Mouse (Mus musculus): ENCODE measurements at regions not wholly inside any gene's neighbourhood (a gene's known extent, or its start where the extent isn't known, plus 50 kb on each side); places are given as distances from the start of the nearest gene placed in this dataset.
A peak's percentile ranks its signal among the peaks of the same experiment; 100 is the strongest.

DNA sequence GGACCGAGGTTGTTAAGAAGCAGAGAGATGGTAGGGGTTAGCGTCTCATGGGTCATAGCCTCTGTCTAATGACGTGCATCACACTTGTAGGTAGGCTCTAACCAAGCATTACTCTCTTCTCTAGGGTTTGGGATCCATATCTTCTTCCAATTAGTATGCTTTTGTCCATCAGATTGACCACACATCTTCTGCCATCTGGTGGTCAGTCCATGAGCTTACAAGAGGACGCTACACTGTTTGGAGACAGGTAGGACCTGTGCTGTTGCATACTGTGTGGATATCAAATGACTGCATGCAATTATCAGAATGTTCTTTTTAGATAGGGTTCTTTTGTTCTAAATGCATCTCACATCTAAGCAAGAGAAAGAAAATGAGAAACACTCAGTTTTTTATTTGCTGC lies 54.6 kb upstream of the Nxph1 start:
- no peak overlapping the region for H3K4me2 ChIP-seq (replicated peaks; ENCODE audit: low read depth)
- H3K27me3 ChIP-seq (replicated peaks; ENCODE audit: control insufficient read depth, insufficient read depth, low read length) = no peaks in the 10 kb centered on the region
- H3K4me3 ChIP-seq (ENCODE audit: low read depth, low read length) = no peak overlapping the region
- WGBS = 67% methylated on average over 4 of the region's 4 CpGs
- TF ChIP-seq CTCF (IDR thresholded peaks at IDR 0.05; ENCODE audit: low read depth) = peak; percentile 54
- no peaks in the 10 kb centered on the region for H3K36me3 ChIP-seq (ENCODE audit: control insufficient read depth, insufficient read depth)
- H3K4me1 ChIP-seq (replicated peaks; ENCODE audit: control insufficient read depth, insufficient read depth, low read length) = no peaks in the 10 kb centered on the region
- ATAC-seq = no peak
- H3K9ac ChIP-seq (ENCODE audit: low read depth, low read length) = no peak overlapping the region
- no peaks in the 10 kb centered on the region for H3K9me3 ChIP-seq (ENCODE audit: control insufficient read depth)
- no peak overlapping the region for H3K27ac ChIP-seq (ENCODE audit: low read depth, low read length)

GRCm38 (mm10) chr6:8896097-8896496 lies 52.1 kb upstream of the Nxph1 start:
- no peak for ATAC-seq
- no peak overlapping the region for H3K4me2 ChIP-seq (replicated peaks; ENCODE audit: low read depth)
- WGBS = 86% methylated on average over 4 of the region's 4 CpGs
- H3K27ac ChIP-seq (ENCODE audit: low read depth, low read length) = no peak overlapping the region
- no peaks in the 10 kb centered on the region for H3K27me3 ChIP-seq (replicated peaks; ENCODE audit: control insufficient read depth, insufficient read depth, low read length)
- no peak for TF ChIP-seq CTCF (IDR thresholded peaks at IDR 0.05; ENCODE audit: low read depth)
- no peak overlapping the region for H3K9ac ChIP-seq (ENCODE audit: low read depth, low read length)
- no peak overlapping the region for H3K4me3 ChIP-seq (ENCODE audit: low read depth, low read length)
- no peaks in the 10 kb centered on the region for H3K4me1 ChIP-seq (replicated peaks; ENCODE audit: control insufficient read depth, insufficient read depth, low read length)
- no peaks in the 10 kb centered on the region for H3K9me3 ChIP-seq (ENCODE audit: control insufficient read depth)
- no peaks in the 10 kb centered on the region for H3K36me3 ChIP-seq (ENCODE audit: control insufficient read depth, insufficient read depth)

DNA sequence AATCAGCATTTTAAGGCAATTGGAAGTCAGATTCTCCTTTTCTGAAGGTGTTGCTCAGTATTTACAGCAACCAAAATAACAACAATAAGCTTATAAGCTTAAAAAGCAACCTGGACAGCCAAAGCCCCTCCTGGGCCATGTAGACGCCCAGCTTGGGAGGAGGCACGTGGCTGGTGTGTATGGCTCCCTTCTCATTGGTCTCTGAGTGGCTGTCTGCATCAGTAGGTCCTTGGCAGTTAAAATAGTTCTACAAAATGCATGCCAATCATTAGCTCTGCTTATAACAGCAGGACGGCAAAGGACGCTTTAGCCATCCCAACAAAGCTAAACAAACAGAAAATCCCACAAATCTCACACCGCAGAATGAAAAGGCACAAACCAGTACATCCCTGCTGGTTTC lies 51.4 kb upstream of the Nxph1 start:
- no peaks in the 10 kb centered on the region for H3K27me3 ChIP-seq (replicated peaks; ENCODE audit: control insufficient read depth, insufficient read depth, low read length)
- H3K27ac ChIP-seq (ENCODE audit: low read depth, low read length) = no peak overlapping the region
- no peak for ATAC-seq
- H3K4me3 ChIP-seq (ENCODE audit: low read depth, low read length) = no peak overlapping the region
- no peaks in the 10 kb centered on the region for H3K4me1 ChIP-seq (replicated peaks; ENCODE audit: control insufficient read depth, insufficient read depth, low read length)
- no peaks in the 10 kb centered on the region for H3K9me3 ChIP-seq (ENCODE audit: control insufficient read depth)
- H3K36me3 ChIP-seq (ENCODE audit: control insufficient read depth, insufficient read depth) = no peaks in the 10 kb centered on the region
- no peak overlapping the region for H3K9ac ChIP-seq (ENCODE audit: low read depth, low read length)
- TF ChIP-seq CTCF (IDR thresholded peaks at IDR 0.05; ENCODE audit: low read depth) = no peak
- no peak overlapping the region for H3K4me2 ChIP-seq (replicated peaks; ENCODE audit: low read depth)
- WGBS = 63% methylated on average over 5 of the region's 5 CpGs

GRCm38 (mm10) chr6:8897334-8897733 lies 50.9 kb upstream of the Nxph1 start:
- no peak for TF ChIP-seq CTCF (IDR thresholded peaks at IDR 0.05; ENCODE audit: low read depth)
- Histone ChIP-seq H3K9ac (ENCODE audit: low read depth, low read length) (no peak overlapping the region), H3K4me3 (ENCODE audit: low read depth, low read length) (no peak overlapping the region), H3K27me3 (replicated peaks; ENCODE audit: control insufficient read depth, insufficient read depth, low read length) (no peaks in the 10 kb centered on the region), H3K4me2 (replicated peaks; ENCODE audit: low read depth) (no peak overlapping the region), H3K27ac (ENCODE audit: low read depth, low read length) (no peak overlapping the region), H3K4me1 (replicated peaks; ENCODE audit: control insufficient read depth, insufficient read depth, low read length) (no peaks in the 10 kb centered on the region), H3K9me3 (ENCODE audit: control insufficient read depth) (no peaks in the 10 kb centered on the region), H3K36me3 (ENCODE audit: control insufficient read depth, insufficient read depth) (no peaks in the 10 kb centered on the region)
- ATAC-seq = no peak
- WGBS = 78% methylated on average over 7 of the region's 7 CpGs

- no peak overlapping the region for H3K4me3 ChIP-seq (ENCODE audit: low read depth, low read length)
- H3K9me3 ChIP-seq (ENCODE audit: control insufficient read depth) = no peaks in the 10 kb centered on the region
- no peak for TF ChIP-seq CTCF (IDR thresholded peaks at IDR 0.05; ENCODE audit: low read depth)
- no peaks in the 10 kb centered on the region for H3K36me3 ChIP-seq (ENCODE audit: control insufficient read depth, insufficient read depth)
- WGBS = 29% methylated on average over 3 of the region's 3 CpGs
- no peak overlapping the region for H3K9ac ChIP-seq (ENCODE audit: low read depth, low read length)
- no peaks in the 10 kb centered on the region for H3K4me1 ChIP-seq (replicated peaks; ENCODE audit: control insufficient read depth, insufficient read depth, low read length)
- no peak for ATAC-seq
- H3K27me3 ChIP-seq (replicated peaks; ENCODE audit: control insufficient read depth, insufficient read depth, low read length) = no peaks in the 10 kb centered on the region
- no peak overlapping the region for H3K4me2 ChIP-seq (replicated peaks; ENCODE audit: low read depth)
- H3K27ac ChIP-seq (ENCODE audit: low read depth, low read length) = no peak overlapping the region
Observed at GRCm38 (mm10) chr6:8898268-8898667, 50.0 kb upstream of the Nxph1 start.
